Mouse (Mus musculus) small intestine, adult 2 months (tissue): Measurements from ENCODE around the gene Hivep3.

Source experiments
- CTCF ChIP-seq: fragments of 200-500 bp; IDR thresholded peaks from 2 replicates; pipeline ENCODE4 v1.5.1; 2012; ENCODE audit warnings: low read depth, mild to moderate bottlenecking, control low read depth, inconsistent platforms, low read length, moderate library complexity, mixed read lengths; ENCODE audit not compliant: insufficient replicate concordance, insufficient read length; ENCODE audit errors: extremely low read depth
- POLR2A ChIP-seq: fragments of 200-500 bp; IDR thresholded peaks from 2 replicates; pipeline ENCODE4 v1.6.1; 2012; ENCODE audit warnings: low read depth, mild to moderate bottlenecking, control low read depth, inconsistent platforms, low read length, moderate library complexity

- TF ChIP-seq POLR2A (no peak), CTCF (no peak)
Measured at GRCm38 (mm10) chr4:119951081-119951480, 217.5 kb downstream of the Hivep3 start.
